Mouse (Mus musculus): Measurements from ENCODE around the gene Smok2b.
"Not testable (repeated sequence)": the region's sequence is repeated elsewhere in the genome, so short reads cannot be mapped to it uniquely, and the experiment has no call there.

Smok2b gene

GRCm38 (mm10) chr17:13240807-13241727 is 11.0 kb downstream of the Smok2b start:
- not testable (repeated sequence) for DNase-seq (ENCODE audit: low spot score in 2 of 2)

DNA sequence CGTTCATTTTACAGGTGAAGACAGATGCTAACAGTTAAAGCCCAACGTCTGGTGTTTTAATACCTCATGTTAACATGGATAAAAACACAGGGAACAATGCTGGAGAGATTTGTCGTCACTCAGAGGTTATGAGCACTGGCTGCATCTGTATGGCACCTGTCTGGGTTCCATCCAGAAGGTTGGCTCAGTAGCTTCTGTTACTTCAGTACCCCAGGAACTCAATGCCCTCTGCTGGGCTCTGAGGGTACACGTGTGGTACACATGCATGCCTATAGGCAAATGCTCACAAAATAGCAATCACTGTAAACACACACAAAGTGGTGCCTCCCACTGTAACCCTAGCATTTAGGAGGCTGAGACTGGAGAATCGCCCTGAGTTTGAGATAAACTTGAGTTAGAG is 24.7 kb downstream of the Smok2b start:
- DNase-seq (ENCODE audit: low spot score in 2 of 2): not testable (repeated sequence)

Data from right cerebral cortex, adult 2 months (tissue).